12 mouse cellular contexts compared by ENCODE assay signal in the genomic region with DNA sequence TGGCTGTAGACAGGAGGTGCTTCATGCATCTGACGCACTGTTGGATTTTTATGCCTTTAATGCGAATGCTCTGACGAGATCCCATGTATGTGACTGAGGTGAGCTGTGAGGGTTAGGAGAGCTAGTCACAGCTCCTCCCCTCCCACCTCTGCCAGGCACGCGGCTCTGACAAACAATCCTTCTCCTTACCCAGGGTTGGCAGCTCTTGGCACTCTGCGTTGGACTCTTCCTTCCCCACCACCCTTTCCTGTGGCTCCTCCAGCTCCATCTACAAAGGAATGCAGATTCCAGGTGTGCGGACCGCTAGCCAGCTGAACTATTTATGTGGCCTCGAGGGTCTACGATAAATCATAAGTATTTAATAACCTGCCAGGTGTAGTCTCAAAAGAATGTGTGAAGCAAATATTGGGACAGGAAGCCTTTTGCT. TPM values are rescaled to one million over a fixed set of nuclear protein-coding genes. Genes with fewer than 3 reads are reported as not detected.
DNase-seq lines count a peak whose midpoint lies in the region; ATAC-seq lines count a peak whose summit lies in the region.
"Had no signal": no experiment of that assay in that cellular context is flagged by ENCODE, and none has a peak within 500 bp of the region (broad histone marks: within the 10 kb centered on the region; RNA-seq: fewer than 3 reads in every experiment).

No protein-coding gene starts in this region.

- no peak for DNase-seq in hindbrain, embryonic 11.5 days (ENCODE audit: low spot score)
- DNase-seq in brain, adult 2 months (ENCODE audit: low read depth, low spot score): peak; percentile 24
- DNase-seq in lung, postnatal 10 days: peak; percentile 31
- DNase-seq in thymus, postnatal 14 days: no peak
- DNase-seq in layer of hippocampus, adult 8-10 months (ENCODE audit: low spot score in 2 of 2): no peak
- DNase-seq: adrenal gland, postnatal 25 days; cerebellum, adult 9-11 months; liver had no signal

- ATAC-seq in hindbrain, embryonic 12.5 days (ENCODE audit: low FRiP score): no peak
- ATAC-seq in hindbrain, embryonic 11.5 days (ENCODE audit: low FRiP score): no peak
- ATAC-seq in forebrain, embryonic 16.5 days: peak; percentile 76
- ATAC-seq in heart, embryonic 11.5 days (replicated peaks; ENCODE audit: insufficient number of reproducible peaks, low FRiP score, low TSS enrichment): no peak

- no peak overlapping the region; the same call in 1 of the 2 replicates for H3K9ac ChIP-seq in hindbrain, embryonic 12.5 days
- H3K9ac ChIP-seq in hindbrain, embryonic 11.5 days (ENCODE audit: low read depth, low read length): no peak overlapping the region
- peak overlapping the region; percentile 51 for H3K9ac ChIP-seq in forebrain, embryonic 16.5 days (replicated peaks; ENCODE audit: low read depth, low read length)
- H3K9ac ChIP-seq in heart, embryonic 11.5 days (ENCODE audit: low read depth, low read length): no peak overlapping the region
- H3K9ac ChIP-seq: midbrain, embryonic 12.5 days had no signal

- no peaks in the 10 kb centered on the region for H3K27me3 ChIP-seq in hindbrain, embryonic 12.5 days
- no peaks in the 10 kb centered on the region for H3K27me3 ChIP-seq in hindbrain, embryonic 11.5 days (ENCODE audit: control insufficient read depth, insufficient read depth, low read length)
- no peaks in the 10 kb centered on the region for H3K27me3 ChIP-seq in forebrain, embryonic 16.5 days (replicated peaks; ENCODE audit: control insufficient read depth, insufficient read depth, low read length)
- H3K27me3 ChIP-seq in heart, embryonic 11.5 days (ENCODE audit: control insufficient read depth, insufficient read depth, low read length): no peaks in the 10 kb centered on the region
- H3K27me3 ChIP-seq: midbrain, embryonic 12.5 days had no signal

- WGBS in hindbrain, embryonic 12.5 days: 44% methylated on average over 10 of the region's 10 CpGs
- WGBS in hindbrain, embryonic 11.5 days: 49% methylated on average over 10 of the region's 10 CpGs
- WGBS in forebrain, embryonic 16.5 days: 34% methylated on average over 10 of the region's 10 CpGs
- WGBS in heart, embryonic 11.5 days (ENCODE audit: insufficient replicate concordance): 36% methylated on average over 10 of the region's 10 CpGs

- H3K4me3 ChIP-seq in hindbrain, embryonic 12.5 days: no peak overlapping the region
- no peak overlapping the region for H3K4me3 ChIP-seq in hindbrain, embryonic 11.5 days (ENCODE audit: low read depth, low read length)
- peak overlapping the region; percentile 24 for H3K4me3 ChIP-seq in forebrain, embryonic 16.5 days (replicated peaks; ENCODE audit: low read length)
- no peak overlapping the region for H3K4me3 ChIP-seq in heart, embryonic 11.5 days (ENCODE audit: low read depth, low read length)
- H3K4me3 ChIP-seq: midbrain, embryonic 12.5 days had no signal

- no peaks in the 10 kb centered on the region for H3K9me3 ChIP-seq in hindbrain, embryonic 12.5 days (replicated peaks)
- no peaks in the 10 kb centered on the region for H3K9me3 ChIP-seq in hindbrain, embryonic 11.5 days (ENCODE audit: control insufficient read depth, low read length)
- no peaks in the 10 kb centered on the region for H3K9me3 ChIP-seq in forebrain, embryonic 16.5 days (ENCODE audit: control insufficient read depth, low read length)
- H3K9me3 ChIP-seq in heart, embryonic 11.5 days (replicated peaks; ENCODE audit: control insufficient read depth, low read length): no peaks in the 10 kb centered on the region
- H3K9me3 ChIP-seq: midbrain, embryonic 12.5 days had no signal

- peaks cover 8% of the 10 kb centered on the region; the same call in 1 of the 2 replicates for H3K4me1 ChIP-seq in hindbrain, embryonic 12.5 days
- H3K4me1 ChIP-seq in hindbrain, embryonic 11.5 days (replicated peaks; ENCODE audit: control insufficient read depth, insufficient read depth, low read length): 0 out of 2 replicates have a peak, but pooled peaks cover 3% of the 10 kb centered on the region
- H3K4me1 ChIP-seq in forebrain, embryonic 16.5 days (replicated peaks; ENCODE audit: control insufficient read depth, insufficient read depth, low read length): peaks cover 11% of the 10 kb centered on the region
- no peaks in the 10 kb centered on the region for H3K4me1 ChIP-seq in heart, embryonic 11.5 days (ENCODE audit: control insufficient read depth, insufficient read depth, low read length)

- H3K4me2 ChIP-seq in hindbrain, embryonic 12.5 days (replicated peaks): 0 out of 2 replicates have a peak overlapping the region, but pooled peaks have one; percentile 21
- no peak overlapping the region for H3K4me2 ChIP-seq in hindbrain, embryonic 11.5 days (replicated peaks; ENCODE audit: low read depth, low read length)
- peak overlapping the region; percentile 43 for H3K4me2 ChIP-seq in forebrain, embryonic 16.5 days (ENCODE audit: low read length)
- H3K4me2 ChIP-seq in heart, embryonic 11.5 days: no peak overlapping the region
- H3K4me2 ChIP-seq: midbrain, embryonic 12.5 days had no signal

- no peak overlapping the region for H3K27ac ChIP-seq in hindbrain, embryonic 12.5 days
- no peak overlapping the region for H3K27ac ChIP-seq in hindbrain, embryonic 11.5 days (ENCODE audit: low read depth, low read length)
- peak overlapping the region; percentile 28; the same call in 1 of the 2 replicates for H3K27ac ChIP-seq in forebrain, embryonic 16.5 days (ENCODE audit: low read length)
- H3K27ac ChIP-seq in heart, embryonic 11.5 days (ENCODE audit: low read depth, low read length): no peak overlapping the region
- H3K27ac ChIP-seq: midbrain, embryonic 12.5 days had no signal

- 0 out of 2 replicates have a peak, but pooled peaks cover 6% of the 10 kb centered on the region for H3K36me3 ChIP-seq in hindbrain, embryonic 12.5 days
- H3K36me3 ChIP-seq in hindbrain, embryonic 11.5 days (ENCODE audit: control insufficient read depth, insufficient read depth, low read length): no peaks in the 10 kb centered on the region
- H3K36me3 ChIP-seq in forebrain, embryonic 16.5 days (ENCODE audit: control insufficient read depth, insufficient read depth): no peaks in the 10 kb centered on the region
- H3K36me3 ChIP-seq in heart, embryonic 11.5 days (ENCODE audit: control insufficient read depth, insufficient read depth, low read length): no peaks in the 10 kb centered on the region

RNA-seq across cellular contexts. Expression of a gene that starts 30.3 kb away (rescaled TPM):
- 34.9 and 37.7 TPM in 2 replicates for polyA plus RNA-seq in hindbrain, embryonic 12.5 days (2016; fragmentation: Nextera tagmentation; extraction: Ambion mirVana)
- 36.0 and 38.2 TPM in 2 replicates for polyA plus RNA-seq in hindbrain, embryonic 11.5 days (2014; fragmentation: Nextera tagmentation; extraction: Ambion mirVana)
- polyA plus RNA-seq in forebrain, embryonic 16.5 days (2015; fragmentation: Nextera tagmentation; extraction: Ambion mirVana): 33.0 and 34.4 TPM in 2 replicates
- 10 to 100 TPM; 21.0 to 27.2 (median 23.5) TPM for total RNA-seq in layer of hippocampus, adult 8-10 months (2022)
- 11.9 and 12.8 TPM in 2 replicates for polyA plus RNA-seq in heart, embryonic 11.5 days (2014; fragmentation: Nextera tagmentation; extraction: Ambion mirVana)

Comparison
In these comparisons a context has a peak if more than half of its experiments do, and no peak if none do; other contexts are left out.
1. H3K4me2 ChIP-seq: peak in hindbrain, embryonic 12.5 days (single experiment) and forebrain, embryonic 16.5 days (single experiment); none in hindbrain, embryonic 11.5 days (single experiment) and heart, embryonic 11.5 days (single experiment).
2. DNase-seq: peak in brain, adult 2 months (single experiment) and lung, postnatal 10 days (single experiment); none in hindbrain, embryonic 11.5 days (single experiment), thymus, postnatal 14 days (single experiment) and layer of hippocampus, adult 8-10 months (0 of 2).